Mouse (Mus musculus): Measurements from ENCODE around the gene Satb2. TPM values are rescaled to one million over a fixed set of nuclear protein-coding genes. Genes with fewer than 3 reads are reported as not detected.

Gene Satb2
- polyA plus RNA-seq, 2 experiments: 4.9 to 5.0 TPM

DNA sequence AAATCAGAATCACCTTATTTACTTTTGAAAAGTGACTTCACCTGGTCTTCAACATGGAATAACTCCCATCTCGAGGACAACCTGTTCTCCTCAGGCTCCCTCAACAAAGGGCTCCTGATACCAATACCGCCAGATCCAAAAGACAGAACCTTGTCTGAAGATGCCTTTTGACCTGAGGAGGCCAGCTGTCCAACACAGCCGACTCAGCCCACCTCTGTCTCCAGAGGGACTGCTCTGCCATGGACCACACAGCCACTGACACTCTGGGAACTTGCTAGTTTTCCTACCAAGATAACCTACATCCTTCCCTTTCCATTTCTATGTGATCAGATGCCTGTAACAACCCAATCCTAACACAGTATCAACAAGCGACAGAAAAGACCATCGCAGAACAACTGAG, 19.5 kb downstream of the Satb2 start:
- Histone ChIP-seq H3K9ac (ENCODE audit: low read depth, low read length, severe bottlenecking) (no peak overlapping the region), H3K4me2 (replicated peaks; ENCODE audit: low read depth, low read length, severe bottlenecking) (no peak overlapping the region), H3K9me3 (ENCODE audit: control insufficient read depth, low read length) (no peaks in the 10 kb centered on the region), H3K27me3 (ENCODE audit: control insufficient read depth, insufficient read depth, low read length) (no peaks in the 10 kb centered on the region), H3K4me1 (ENCODE audit: control insufficient read depth, insufficient read depth, low read length) (peaks cover 6% of the 10 kb centered on the region), H3K27ac (replicated peaks; ENCODE audit: low read depth, low read length) (no peak overlapping the region), H3K36me3 (ENCODE audit: control insufficient read depth, insufficient read depth, low read length) (no peaks in the 10 kb centered on the region), H3K4me3 (replicated peaks; ENCODE audit: low read length) (no peak overlapping the region)
- WGBS: 79% methylated on average over 5 of the region's 5 CpGs
- TF ChIP-seq POLR2A (IDR thresholded peaks at IDR 0.05; ENCODE audit: borderline replicate concordance, extremely low read depth, insufficient read depth, insufficient read length): no peak
- ATAC-seq (ENCODE audit: low FRiP score, low read depth) (no peak), DNase-seq (ENCODE audit: low spot score) (no peak)

DNA sequence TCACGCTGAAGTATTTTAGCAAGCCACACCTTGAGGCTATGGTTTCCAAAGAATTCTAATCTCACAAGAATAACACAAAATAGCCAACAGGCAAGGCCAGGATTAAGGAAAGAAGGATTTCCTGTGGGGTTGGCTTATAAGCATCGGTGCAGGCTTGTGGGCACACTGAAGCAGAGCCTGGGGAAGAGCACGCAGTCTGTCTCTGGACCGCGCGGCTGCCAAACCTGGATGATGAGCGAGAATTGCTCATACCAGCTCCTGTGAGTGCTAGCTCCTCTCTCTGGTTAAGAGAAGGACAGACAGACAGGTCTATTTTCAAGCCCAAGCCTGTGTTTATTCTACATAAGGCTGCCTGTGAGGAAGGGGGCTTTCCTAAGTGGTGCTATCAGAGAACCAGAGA, 20.5 kb downstream of the Satb2 start:
- Histone ChIP-seq H3K4me1 (ENCODE audit: control insufficient read depth, insufficient read depth, low read length) (peaks cover 6% of the 10 kb centered on the region), H3K4me2 (replicated peaks; ENCODE audit: low read depth, low read length, severe bottlenecking) (no peak overlapping the region), H3K27ac (replicated peaks; ENCODE audit: low read depth, low read length) (no peak overlapping the region), H3K27me3 (ENCODE audit: control insufficient read depth, insufficient read depth, low read length) (no peaks in the 10 kb centered on the region), H3K4me3 (replicated peaks; ENCODE audit: low read length) (no peak overlapping the region), H3K9me3 (ENCODE audit: control insufficient read depth, low read length) (no peaks in the 10 kb centered on the region), H3K9ac (ENCODE audit: low read depth, low read length, severe bottlenecking) (no peak overlapping the region), H3K36me3 (ENCODE audit: control insufficient read depth, insufficient read depth, low read length) (no peaks in the 10 kb centered on the region)
- whole genome bisulfite sequencing: 80% methylated on average over 7 of the region's 7 CpGs
- no peak for ATAC-seq (ENCODE audit: low FRiP score, low read depth)
- no peak for DNase-seq (ENCODE audit: low spot score)
- TF ChIP-seq POLR2A (IDR thresholded peaks at IDR 0.05; ENCODE audit: borderline replicate concordance, extremely low read depth, insufficient read depth, insufficient read length): no peak

DNA sequence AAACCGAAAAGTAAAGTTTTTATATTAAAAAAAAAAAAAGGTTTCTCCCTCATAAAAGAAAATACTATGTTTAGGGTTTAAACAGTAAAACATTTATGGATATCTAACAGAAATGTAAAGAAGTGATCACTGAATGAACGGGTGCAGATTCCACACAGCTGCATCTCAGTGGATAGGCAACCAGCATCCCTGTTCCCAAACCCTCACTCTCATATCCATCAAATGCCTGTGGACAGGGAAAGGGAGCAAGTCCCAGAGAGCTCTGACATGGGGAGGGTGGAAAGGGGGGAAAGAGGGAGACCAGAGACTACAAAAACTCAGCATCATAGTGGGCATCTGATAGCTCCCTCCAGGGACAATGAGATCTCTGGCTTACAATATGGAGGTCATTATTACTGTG, 21.6 kb downstream of the Satb2 start:
- Histone ChIP-seq H3K9me3 (ENCODE audit: control insufficient read depth, low read length) (no peaks in the 10 kb centered on the region), H3K4me1 (ENCODE audit: control insufficient read depth, insufficient read depth, low read length) (peaks cover 6% of the 10 kb centered on the region), H3K9ac (ENCODE audit: low read depth, low read length, severe bottlenecking) (no peak overlapping the region), H3K36me3 (ENCODE audit: control insufficient read depth, insufficient read depth, low read length) (no peaks in the 10 kb centered on the region), H3K4me2 (replicated peaks; ENCODE audit: low read depth, low read length, severe bottlenecking) (no peak overlapping the region), H3K27me3 (ENCODE audit: control insufficient read depth, insufficient read depth, low read length) (no peaks in the 10 kb centered on the region), H3K27ac (replicated peaks; ENCODE audit: low read depth, low read length) (no peak overlapping the region), H3K4me3 (replicated peaks; ENCODE audit: low read length) (no peak overlapping the region)
- no peak for DNase-seq (ENCODE audit: low spot score)
- WGBS: 68% methylated on average over 2 of the region's 2 CpGs
- TF ChIP-seq POLR2A (IDR thresholded peaks at IDR 0.05; ENCODE audit: borderline replicate concordance, extremely low read depth, insufficient read depth, insufficient read length): no peak
- no peak for ATAC-seq (ENCODE audit: low FRiP score, low read depth)

DNA sequence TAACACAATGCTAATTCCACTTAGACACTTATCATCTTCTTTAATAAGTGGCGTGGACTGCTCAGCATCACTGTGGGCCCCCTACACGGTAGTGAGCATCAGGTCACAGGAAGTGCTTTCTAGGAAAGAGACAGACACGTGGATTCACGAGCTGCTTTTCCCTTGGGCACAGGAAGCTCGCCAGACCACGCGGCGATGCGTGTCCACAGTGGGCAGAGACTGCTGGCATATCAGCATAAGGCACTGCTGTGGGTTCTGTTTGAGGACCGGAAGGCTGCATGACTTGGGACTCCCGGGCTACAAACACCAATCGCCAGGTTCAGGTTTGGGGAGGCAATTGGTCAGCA, 22.7 kb downstream of the Satb2 start:
- Histone ChIP-seq H3K27me3 (ENCODE audit: control insufficient read depth, insufficient read depth, low read length) (no peaks in the 10 kb centered on the region), H3K4me3 (replicated peaks; ENCODE audit: low read length) (no peak overlapping the region), H3K4me1 (ENCODE audit: control insufficient read depth, insufficient read depth, low read length) (peaks cover 6% of the 10 kb centered on the region), H3K27ac (replicated peaks; ENCODE audit: low read depth, low read length) (no peak overlapping the region), H3K9ac (ENCODE audit: low read depth, low read length, severe bottlenecking) (no peak overlapping the region), H3K9me3 (ENCODE audit: control insufficient read depth, low read length) (no peaks in the 10 kb centered on the region), H3K36me3 (ENCODE audit: control insufficient read depth, insufficient read depth, low read length) (no peaks in the 10 kb centered on the region), H3K4me2 (replicated peaks; ENCODE audit: low read depth, low read length, severe bottlenecking) (no peak overlapping the region)
- ATAC-seq (ENCODE audit: low FRiP score, low read depth) (no peak), DNase-seq (ENCODE audit: low spot score) (no peak)
- TF ChIP-seq POLR2A (IDR thresholded peaks at IDR 0.05; ENCODE audit: borderline replicate concordance, extremely low read depth, insufficient read depth, insufficient read length): no peak
- 69% methylated on average over 12 of the region's 12 CpGs for WGBS

DNA sequence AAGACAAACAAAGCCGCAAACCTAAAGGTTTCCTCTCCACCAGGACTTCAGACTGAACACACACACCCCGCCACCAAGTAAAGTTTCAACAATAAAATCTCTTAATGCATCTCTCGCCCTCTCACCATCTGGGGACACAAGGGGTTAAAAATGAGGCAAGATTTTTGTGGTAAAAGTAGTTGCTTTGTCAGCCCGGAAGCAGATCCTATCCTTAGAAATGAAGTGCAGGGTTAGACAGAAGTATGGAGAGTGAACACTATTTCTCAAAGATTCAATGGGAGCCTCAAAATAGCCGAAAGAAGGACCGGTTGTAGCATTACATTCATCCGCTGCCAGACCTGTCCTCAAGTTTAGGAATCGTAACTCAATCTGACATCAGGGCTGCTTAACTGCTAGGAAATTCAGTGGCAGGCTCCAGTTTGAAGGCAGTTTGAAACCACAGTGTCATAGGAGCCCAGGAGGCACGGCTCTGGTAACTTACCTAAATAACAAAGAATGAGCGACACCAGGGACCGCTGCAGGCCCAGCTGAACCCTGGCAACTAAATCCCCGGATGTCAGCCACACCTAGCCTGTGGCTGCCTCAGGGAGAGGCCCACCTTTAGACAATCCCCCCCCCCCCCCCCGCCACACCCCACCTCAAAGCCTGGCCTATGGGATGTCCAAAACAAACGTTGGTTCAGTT, 23.3 kb downstream of the Satb2 start:
- Histone ChIP-seq H3K36me3 (ENCODE audit: control insufficient read depth, insufficient read depth, low read length) (no peaks in the 10 kb centered on the region), H3K4me2 (replicated peaks; ENCODE audit: low read depth, low read length, severe bottlenecking) (no peak overlapping the region), H3K27ac (replicated peaks; ENCODE audit: low read depth, low read length) (no peak overlapping the region), H3K4me1 (ENCODE audit: control insufficient read depth, insufficient read depth, low read length) (peaks cover 6% of the 10 kb centered on the region), H3K27me3 (ENCODE audit: control insufficient read depth, insufficient read depth, low read length) (no peaks in the 10 kb centered on the region), H3K9me3 (ENCODE audit: control insufficient read depth, low read length) (no peaks in the 10 kb centered on the region), H3K4me3 (replicated peaks; ENCODE audit: low read length) (no peak overlapping the region), H3K9ac (ENCODE audit: low read depth, low read length, severe bottlenecking) (no peak overlapping the region)
- 48% methylated on average over 13 of the region's 14 CpGs for WGBS
- ATAC-seq (ENCODE audit: low FRiP score, low read depth) (no peak), DNase-seq (ENCODE audit: low spot score) (no peak)
- no peak for TF ChIP-seq POLR2A (IDR thresholded peaks at IDR 0.05; ENCODE audit: borderline replicate concordance, extremely low read depth, insufficient read depth, insufficient read length)

DNA sequence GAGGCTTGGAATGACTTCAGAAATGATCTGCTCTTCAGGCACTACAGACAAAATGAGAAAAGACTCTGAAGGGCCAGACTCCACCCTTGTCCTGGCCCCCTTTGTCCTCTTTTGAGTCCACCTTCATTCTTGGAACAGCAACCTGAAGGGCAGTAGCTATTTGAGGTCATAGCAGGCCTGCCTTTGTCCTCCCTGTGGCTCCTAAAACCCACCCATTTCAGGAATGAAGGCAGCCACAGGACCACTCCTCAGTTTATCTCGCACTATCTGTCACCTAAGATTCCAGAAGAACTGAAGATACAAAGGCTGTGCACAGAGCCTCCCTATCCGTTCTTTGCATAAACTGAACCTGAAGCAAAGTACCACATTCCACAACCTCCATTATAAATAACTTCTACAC, 24.9 kb downstream of the Satb2 start:
- Histone ChIP-seq H3K9me3 (ENCODE audit: control insufficient read depth, low read length) (no peaks in the 10 kb centered on the region), H3K4me3 (replicated peaks; ENCODE audit: low read length) (no peak overlapping the region), H3K4me1 (ENCODE audit: control insufficient read depth, insufficient read depth, low read length) (peaks cover under 1% of the 10 kb centered on the region), H3K4me2 (replicated peaks; ENCODE audit: low read depth, low read length, severe bottlenecking) (no peak overlapping the region), H3K36me3 (ENCODE audit: control insufficient read depth, insufficient read depth, low read length) (no peaks in the 10 kb centered on the region), H3K27me3 (ENCODE audit: control insufficient read depth, insufficient read depth, low read length) (no peaks in the 10 kb centered on the region), H3K27ac (replicated peaks; ENCODE audit: low read depth, low read length) (no peak overlapping the region), H3K9ac (ENCODE audit: low read depth, low read length, severe bottlenecking) (no peak overlapping the region)
- DNase-seq (ENCODE audit: low spot score): no peak
- 75% methylated on average over 2 of the region's 2 CpGs for WGBS
- no peak for ATAC-seq (ENCODE audit: low FRiP score, low read depth)
- TF ChIP-seq POLR2A (IDR thresholded peaks at IDR 0.05; ENCODE audit: borderline replicate concordance, extremely low read depth, insufficient read depth, insufficient read length): no peak

Measured in limb, embryonic 14.5 days (tissue).